7 mouse cellular contexts compared by ENCODE assay signal in the genomic region with DNA sequence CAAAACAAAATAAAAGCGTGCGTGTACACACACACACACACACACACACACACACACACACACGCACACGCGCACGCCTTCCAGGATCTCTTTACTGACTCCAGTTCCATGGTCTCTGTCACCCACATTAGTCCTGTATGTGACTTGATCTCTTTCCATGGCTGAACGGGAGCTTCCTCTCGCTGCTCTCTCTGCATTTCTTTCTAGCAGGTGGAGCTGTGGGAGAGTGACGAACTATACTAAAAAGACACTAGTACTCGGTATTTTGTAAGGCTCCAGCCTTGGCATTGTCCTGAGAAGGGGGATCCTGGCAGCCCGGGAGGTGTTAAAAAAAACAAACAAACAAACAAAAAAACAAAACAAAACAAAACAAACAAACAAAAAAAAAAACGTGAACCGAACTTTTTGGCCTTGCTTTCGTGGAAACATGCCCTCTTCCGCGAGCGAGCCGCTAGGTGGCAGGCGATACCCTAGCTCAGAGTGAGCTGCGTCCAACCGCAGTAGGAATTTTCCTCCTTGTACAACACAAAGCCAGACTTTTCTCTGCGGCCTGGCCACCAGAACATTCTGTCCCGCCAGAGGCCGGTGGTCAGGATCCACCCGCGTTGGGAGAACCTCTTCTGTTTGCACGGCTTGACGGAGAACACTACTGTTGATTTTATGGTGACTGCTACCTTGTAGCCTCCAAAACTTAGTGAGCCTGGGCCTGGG. TPM values are rescaled to one million over a fixed set of nuclear protein-coding genes. Genes with fewer than 3 reads are reported as not detected.
DNase-seq lines count a peak whose midpoint lies in the region; ATAC-seq and TF ChIP-seq lines count a peak whose summit lies in the region.

No protein-coding gene starts in this region.

- peak; percentile 32; the same call in 1 of the 2 replicates for TF ChIP-seq POLR2A in limb, embryonic 14.5 days (IDR thresholded peaks at IDR 0.05; ENCODE audit: borderline replicate concordance, extremely low read depth, insufficient read depth, insufficient read length)

- DNase-seq in adrenal gland, postnatal 36 days, result peak; percentile 89 to 91
- peak; percentile 83 to 85 for DNase-seq in heart, adult 9 months (ENCODE audit: low spot score in 2 of 2)
- peak; percentile 88 for DNase-seq in kidney, adult 9 months
- DNase-seq in limb, embryonic 14.5 days (ENCODE audit: low spot score), result peak; percentile 87
- peak; percentile 73 to 88 for DNase-seq in spleen, postnatal 10 days (ENCODE audit: low spot score in 2 of 2)

- H3K9me3 ChIP-seq in embryonic facial prominence, embryonic 15.5 days (replicated peaks), result no peaks in the 10 kb centered on the region
- H3K9me3 ChIP-seq in limb, embryonic 14.5 days (ENCODE audit: control insufficient read depth, low read length), result no peaks in the 10 kb centered on the region
- H3K9me3 ChIP-seq in midbrain, embryonic 16.5 days (replicated peaks; ENCODE audit: control insufficient read depth, low read length, poor library complexity, severe bottlenecking), result no peaks in the 10 kb centered on the region

- 23% methylated on average over 28 of the region's 28 CpGs for WGBS in embryonic facial prominence, embryonic 15.5 days
- 26% methylated on average over 28 of the region's 28 CpGs for WGBS in limb, embryonic 14.5 days
- WGBS in midbrain, embryonic 16.5 days, result 26% methylated on average over 28 of the region's 28 CpGs

- 0 out of 2 replicates have a peak overlapping the region, but pooled peaks have one; percentile 71 for H3K27ac ChIP-seq in embryonic facial prominence, embryonic 15.5 days (replicated peaks)
- H3K27ac ChIP-seq in limb, embryonic 14.5 days (replicated peaks; ENCODE audit: low read depth, low read length), result 0 out of 2 replicates have a peak overlapping the region, but pooled peaks have one; percentile 1
- H3K27ac ChIP-seq in midbrain, embryonic 16.5 days (ENCODE audit: low read length), result no peak overlapping the region

- ATAC-seq in embryonic facial prominence, embryonic 15.5 days (ENCODE audit: insufficient number of reproducible peaks, low FRiP score, low TSS enrichment, low read depth), result peak; percentile 73
- peak; percentile 81; the same call in 1 of the 2 replicates for ATAC-seq in limb, embryonic 14.5 days (ENCODE audit: low FRiP score, low read depth)
- ATAC-seq in midbrain, embryonic 16.5 days, result peak; percentile 82

- no peak overlapping the region for H3K4me3 ChIP-seq in embryonic facial prominence, embryonic 15.5 days (replicated peaks)
- H3K4me3 ChIP-seq in limb, embryonic 14.5 days (replicated peaks; ENCODE audit: low read length), result no peak overlapping the region
- H3K4me3 ChIP-seq in midbrain, embryonic 16.5 days (ENCODE audit: low read depth, low read length), result no peak overlapping the region

- no peaks in the 10 kb centered on the region for H3K36me3 ChIP-seq in embryonic facial prominence, embryonic 15.5 days
- no peaks in the 10 kb centered on the region for H3K36me3 ChIP-seq in limb, embryonic 14.5 days (ENCODE audit: control insufficient read depth, insufficient read depth, low read length)
- H3K36me3 ChIP-seq in midbrain, embryonic 16.5 days (ENCODE audit: control insufficient read depth, insufficient read depth, low read length), result no peaks in the 10 kb centered on the region

- peak overlapping the region; percentile 35; the same call in 1 of the 2 replicates for H3K4me2 ChIP-seq in embryonic facial prominence, embryonic 15.5 days (replicated peaks)
- H3K4me2 ChIP-seq in limb, embryonic 14.5 days (replicated peaks; ENCODE audit: low read depth, low read length, severe bottlenecking), result peak overlapping the region; percentile 27; the same call in 1 of the 2 replicates
- H3K4me2 ChIP-seq in midbrain, embryonic 16.5 days (ENCODE audit: low read length), result peak overlapping the region; percentile 29; the same call in 1 of the 2 replicates

- no peaks in the 10 kb centered on the region for H3K27me3 ChIP-seq in embryonic facial prominence, embryonic 15.5 days
- no peaks in the 10 kb centered on the region for H3K27me3 ChIP-seq in limb, embryonic 14.5 days (ENCODE audit: control insufficient read depth, insufficient read depth, low read length)
- no peaks in the 10 kb centered on the region for H3K27me3 ChIP-seq in midbrain, embryonic 16.5 days (ENCODE audit: control insufficient read depth, insufficient read depth, low read depth, low read length)

- no peak overlapping the region for H3K9ac ChIP-seq in embryonic facial prominence, embryonic 15.5 days
- no peak overlapping the region for H3K9ac ChIP-seq in limb, embryonic 14.5 days (ENCODE audit: low read depth, low read length, severe bottlenecking)
- H3K9ac ChIP-seq in midbrain, embryonic 16.5 days (ENCODE audit: low read depth, low read length), result no peak overlapping the region

- H3K4me1 ChIP-seq in embryonic facial prominence, embryonic 15.5 days, result peaks cover 14% of the 10 kb centered on the region
- peaks cover 2% of the 10 kb centered on the region; the same call in 1 of the 2 replicates for H3K4me1 ChIP-seq in limb, embryonic 14.5 days (ENCODE audit: control insufficient read depth, insufficient read depth, low read length)
- no peaks in the 10 kb centered on the region; the same call in 1 of the 2 replicates for H3K4me1 ChIP-seq in midbrain, embryonic 16.5 days (ENCODE audit: control insufficient read depth, insufficient read depth, low read length)

RNA-seq across cellular contexts. Expression of gene Aqp11, which starts 9.9 kb away (rescaled TPM):
- total RNA-seq in adrenal gland, postnatal 36 days (2021), result 1 to 10 TPM; 2.9 to 3.8 TPM
- 3.6 and 4.1 TPM in 2 replicates for polyA plus RNA-seq in embryonic facial prominence, embryonic 15.5 days (2015; fragmentation: Nextera tagmentation; extraction: Ambion mirVana)
- polyA plus RNA-seq in limb, embryonic 14.5 days (2012; rRNA removed), result 2.2 and 2.5 TPM in 2 replicates
- 3.4 and 4.2 TPM in 2 replicates for polyA plus RNA-seq in limb, embryonic 14.5 days (2014; fragmentation: Nextera tagmentation; extraction: Ambion mirVana)
- 15.2 and 18.5 TPM in 2 replicates for polyA plus RNA-seq in midbrain, embryonic 16.5 days (2015; fragmentation: Nextera tagmentation; extraction: Ambion mirVana)

RNA-seq across cellular contexts. Expression of gene Pak1, which starts 40.4 kb away (rescaled TPM):
- total RNA-seq in adrenal gland, postnatal 36 days (2021), result 10 to 100 TPM; 18.8 to 25.0 TPM
- polyA plus RNA-seq in embryonic facial prominence, embryonic 15.5 days (2015; fragmentation: Nextera tagmentation; extraction: Ambion mirVana), result 25.7 and 27.2 TPM in 2 replicates
- polyA plus RNA-seq in limb, embryonic 14.5 days (2012; rRNA removed), result 15.1 and 16.2 TPM in 2 replicates
- polyA plus RNA-seq in limb, embryonic 14.5 days (2014; fragmentation: Nextera tagmentation; extraction: Ambion mirVana), result 21.6 and 23.3 TPM in 2 replicates
- 148 and 150 TPM in 2 replicates for polyA plus RNA-seq in midbrain, embryonic 16.5 days (2015; fragmentation: Nextera tagmentation; extraction: Ambion mirVana)

RNA-seq across cellular contexts. Expression of gene Clns1a, which starts 51.5 kb away (rescaled TPM):
- 10 to 100 TPM; 55.6 to 58.4 TPM for total RNA-seq in adrenal gland, postnatal 36 days (2021)
- polyA plus RNA-seq in embryonic facial prominence, embryonic 15.5 days (2015; fragmentation: Nextera tagmentation; extraction: Ambion mirVana), result 168 and 176 TPM in 2 replicates
- polyA plus RNA-seq in limb, embryonic 14.5 days (2012; rRNA removed), result 98.5 and 107 TPM in 2 replicates
- polyA plus RNA-seq in limb, embryonic 14.5 days (2014; fragmentation: Nextera tagmentation; extraction: Ambion mirVana), result 193 and 199 TPM in 2 replicates
- 167 and 169 TPM in 2 replicates for polyA plus RNA-seq in midbrain, embryonic 16.5 days (2015; fragmentation: Nextera tagmentation; extraction: Ambion mirVana)
